Mouse (Mus musculus) NIH3T3 (cell line): Measurements from ENCODE around the gene Dcpp3.
"Not testable (repeated sequence)": the region's sequence is repeated elsewhere in the genome, so short reads cannot be mapped to it uniquely, and the experiment has no call there.

Source experiments
- DNase-seq: peaks from one replicate; pipeline ENCODE4 v3.0.0-alpha.2; 2012; ENCODE audit warnings: low read depth

The Dcpp3 gene

GRCm38 (mm10) chr17:23917158-23917557 lies at the start of gene Dcpp3:
Gene Dcpp3 (plus strand): TSS chr17:23917458.
- DNase-seq: not testable (repeated sequence)

GRCm38 (mm10) chr17:23867756-23868155 lies 49.5 kb upstream of the Dcpp3 start, which contains the start of gene Prss21:
Gene Prss21 (plus strand): TSS chr17:23868056.
- DNase-seq: no peak

- no peak for DNase-seq
These were observed 48.7 kb upstream of the Dcpp3 start for GRCm38 (mm10) chr17:23868513-23868912.

GRCm38 (mm10) chr17:23873884-23874856 lies 43.1 kb upstream of the Dcpp3 start:
- peak; percentile 80 for DNase-seq

GRCm38 (mm10) chr17:23876741-23877140 lies 40.5 kb upstream of the Dcpp3 start:
- DNase-seq: no peak

GRCm38 (mm10) chr17:23877166-23877565 lies 40.1 kb upstream of the Dcpp3 start:
- DNase-seq: no peak

- DNase-seq: not testable (repeated sequence)
These were observed 36.7 kb upstream of the Dcpp3 start, which contains the start of the genes Dcpp1 and Dcpp2 for GRCm38 (mm10) chr17:23880576-23880975. Gene Dcpp1 (plus strand): TSS chr17:23880876. Gene Dcpp2 (plus strand): TSS chr17:23880880.

- DNase-seq: peak; percentile 94
These were observed 7.3 kb downstream of the Dcpp3 start for GRCm38 (mm10) chr17:23924531-23925007.

- DNase-seq: peak; percentile 77
These were observed 7.8 kb downstream of the Dcpp3 start for GRCm38 (mm10) chr17:23925090-23925493.

- DNase-seq: no peak
These were observed 13.9 kb downstream of the Dcpp3 start for GRCm38 (mm10) chr17:23931157-23931556.

GRCm38 (mm10) chr17:23941372-23941771 lies 24.1 kb downstream of the Dcpp3 start, which contains the start of gene Sbp:
Gene Sbp (plus strand): TSS chr17:23941672.
- no peak for DNase-seq

GRCm38 (mm10) chr17:23947486-23947885 lies 30.2 kb downstream of the Dcpp3 start:
- not testable (repeated sequence) for DNase-seq

GRCm38 (mm10) chr17:23949068-23949467 lies 31.8 kb downstream of the Dcpp3 start:
- DNase-seq: no peak

- DNase-seq: not testable (repeated sequence)
These were observed 33.6 kb downstream of the Dcpp3 start for GRCm38 (mm10) chr17:23950828-23951227.

GRCm38 (mm10) chr17:23955174-23955573 lies 37.9 kb downstream of the Dcpp3 start, which contains the start of gene Sbpl:
Gene Sbpl (minus strand): TSS chr17:23955274.
- no peak for DNase-seq

GRCm38 (mm10) chr17:23960084-23960738 lies 43.0 kb downstream of the Dcpp3 start:
- DNase-seq: peak; percentile 92

- no peak for DNase-seq
These were observed 44.4 kb downstream of the Dcpp3 start for GRCm38 (mm10) chr17:23961573-23962122.

- no peak for DNase-seq
These were observed 48.7 kb downstream of the Dcpp3 start for GRCm38 (mm10) chr17:23965805-23966425.

GRCm38 (mm10) chr17:23966658-23967401 lies 49.6 kb downstream of the Dcpp3 start:
- no peak for DNase-seq

GRCm38 (mm10) chr17:23968780-23969179 lies 51.5 kb downstream of the Dcpp3 start:
- peak; percentile 63 for DNase-seq
